Mouse (Mus musculus) liver, postnatal 0 days (tissue): ENCODE data around the gene Evi2a.

ENCODE experiments used
- CTCF ChIP-seq: sonication (generic); IDR thresholded peaks from 2 replicates; pipeline ENCODE4 v1.5.1; 2016; ENCODE audit warnings: antibody characterized with exemption, low read depth
- EP300 ChIP-seq: IDR thresholded peaks from 2 replicates; pipeline ENCODE4 v1.6.1; 2016; ENCODE audit warnings: antibody characterized with exemption, low read depth, mild to moderate bottlenecking

GRCm38 (mm10) chr11:79535554-79535953 lies 5.1 kb upstream of the Evi2a start:
- TF ChIP-seq CTCF (no peak), EP300 (no peak)
